Mouse (Mus musculus): ENCODE results near the gene Ostf1. TPM values are rescaled to one million over a fixed set of nuclear protein-coding genes. Genes with fewer than 3 reads are reported as not detected.

The Ostf1 gene
- polyA plus RNA-seq, 1 experiment from 2014 or later = 103 TPM

- no peaks in the 10 kb centered on the region for H3K27me3 ChIP-seq
- ATAC-seq (ENCODE audit: borderline replicate concordance, extremely low read depth, low FRiP score, low TSS enrichment) = no peak
Observed at GRCm38 (mm10) chr19:18582226-18582625, 49.4 kb downstream of the Ostf1 start.

DNA sequence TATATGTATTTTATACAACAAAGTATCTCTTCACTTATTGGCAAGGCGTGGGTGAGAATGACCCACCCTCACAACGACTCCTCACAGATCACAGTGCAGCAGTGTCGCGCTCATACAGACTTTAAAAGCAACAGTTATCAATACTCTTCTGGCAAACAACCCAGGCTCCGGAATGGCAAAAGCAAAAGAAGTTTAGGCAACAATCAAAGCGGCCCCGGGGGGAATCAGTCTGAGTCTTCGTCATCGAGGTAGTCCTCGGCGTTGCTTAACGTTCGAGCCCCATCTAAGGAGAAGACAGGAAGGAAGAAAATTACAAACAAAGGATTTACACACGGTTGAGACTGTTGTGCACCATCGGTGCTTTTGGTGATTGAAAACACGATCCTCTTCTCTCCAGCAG lies 50.6 kb downstream of the Ostf1 start:
- peaks cover 9% of the 10 kb centered on the region; the same call in 1 of the 2 replicates for H3K4me1 ChIP-seq
- no peaks in the 10 kb centered on the region for H3K9me3 ChIP-seq
- ATAC-seq (ENCODE audit: borderline replicate concordance, extremely low read depth, low FRiP score, low TSS enrichment) = no peak
- no peak overlapping the region for H3K9ac ChIP-seq
- WGBS = 87% methylated on average over 16 of the region's 16 CpGs
- H3K27ac ChIP-seq = no peak overlapping the region
- 0 out of 2 replicates have a peak, but pooled peaks cover 5% of the 10 kb centered on the region for H3K36me3 ChIP-seq
- no peak overlapping the region for H3K4me2 ChIP-seq
- no peak overlapping the region for H3K4me3 ChIP-seq
- no peaks in the 10 kb centered on the region for H3K27me3 ChIP-seq

More at GRCm38 (mm10) chr19:18582226-18582625, 49.4 kb downstream of the Ostf1 start:
- Histone ChIP-seq H3K9me3 (no peaks in the 10 kb centered on the region), H3K36me3 (0 out of 2 replicates have a peak, but pooled peaks cover 5% of the 10 kb centered on the region), H3K27ac (no peak overlapping the region), H3K4me1 (peaks cover 12% of the 10 kb centered on the region; the same call in 1 of the 2 replicates), H3K4me3 (no peak overlapping the region), H3K9ac (no peak overlapping the region), H3K4me2 (no peak overlapping the region)
- 88% methylated on average over 9 of the region's 9 CpGs for WGBS

DNA sequence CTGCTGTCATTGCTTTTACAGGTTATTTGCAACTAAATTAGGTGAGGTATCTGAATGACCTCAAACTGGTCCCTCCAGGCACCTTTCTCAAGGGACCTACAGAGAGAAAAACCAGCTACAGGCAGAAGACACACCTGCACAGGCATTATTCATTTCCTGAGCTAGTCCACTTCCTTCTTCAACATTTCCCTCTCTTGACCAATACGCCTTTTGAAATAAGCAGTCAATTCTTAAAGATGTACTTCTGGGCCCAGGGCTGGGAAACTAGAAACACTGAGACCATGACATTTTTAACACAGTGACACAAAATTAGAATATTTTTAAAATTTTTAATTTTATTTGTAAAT lies 52.6 kb downstream of the Ostf1 start:
- peak overlapping the region; percentile 70 for H3K27ac ChIP-seq
- no peak for ATAC-seq (ENCODE audit: borderline replicate concordance, extremely low read depth, low FRiP score, low TSS enrichment)
- H3K27me3 ChIP-seq = no peaks in the 10 kb centered on the region
- no peaks in the 10 kb centered on the region for H3K36me3 ChIP-seq
- no peaks in the 10 kb centered on the region for H3K9me3 ChIP-seq
- 95% methylated on average over 1 of the region's 1 CpGs for WGBS
- H3K4me3 ChIP-seq = no peak overlapping the region
- peaks cover 9% of the 10 kb centered on the region; the same call in 1 of the 2 replicates for H3K4me1 ChIP-seq
- H3K9ac ChIP-seq = no peak overlapping the region
- H3K4me2 ChIP-seq = no peak overlapping the region

DNA sequence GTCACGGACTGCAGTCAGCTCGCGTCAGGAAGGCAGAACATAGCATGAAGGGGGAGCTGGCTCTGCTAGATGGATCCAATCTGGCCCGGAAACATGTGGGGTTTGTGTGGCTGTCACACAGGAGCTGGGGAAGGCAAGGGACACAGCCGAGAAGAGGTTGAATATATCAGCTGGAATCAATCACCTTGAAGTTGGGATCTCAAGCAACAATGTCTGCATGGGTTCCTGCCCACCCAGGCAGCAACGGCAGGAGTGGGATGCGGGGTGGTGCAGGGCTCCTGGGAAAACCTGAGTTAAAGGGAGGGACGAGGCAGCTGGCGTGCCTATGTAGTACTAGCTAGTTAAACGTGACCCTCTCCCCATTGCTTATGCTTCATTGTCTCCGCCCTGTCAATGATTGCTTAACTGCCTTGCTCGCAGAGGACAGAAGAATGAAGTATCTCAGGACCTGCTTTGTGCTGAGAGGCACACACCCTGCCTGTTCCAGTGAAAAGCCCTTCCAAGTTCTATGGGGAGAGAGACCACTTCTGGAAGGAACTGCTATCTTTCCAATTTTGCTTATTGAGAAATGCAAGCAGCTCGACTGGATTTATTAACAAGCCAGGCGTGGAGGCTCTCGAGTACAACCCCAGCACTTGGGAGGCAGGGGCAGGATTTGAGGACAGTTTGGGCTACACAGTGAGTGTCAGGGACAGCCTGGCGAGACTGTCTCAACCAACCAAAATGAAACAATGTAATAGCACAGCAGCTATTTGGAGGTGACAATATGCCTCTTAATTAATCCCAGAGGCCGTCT lies 53.2 kb downstream of the Ostf1 start:
- peak overlapping the region; percentile 37 for H3K4me2 ChIP-seq
- no peak overlapping the region for H3K4me3 ChIP-seq
- H3K9ac ChIP-seq = no peak overlapping the region
- peak overlapping the region; percentile 70 for H3K27ac ChIP-seq
- no peaks in the 10 kb centered on the region for H3K36me3 ChIP-seq
- peaks cover 9% of the 10 kb centered on the region; the same call in 1 of the 2 replicates for H3K4me1 ChIP-seq
- H3K27me3 ChIP-seq = no peaks in the 10 kb centered on the region
- ATAC-seq (ENCODE audit: borderline replicate concordance, extremely low read depth, low FRiP score, low TSS enrichment) = peak; percentile 90
- no peaks in the 10 kb centered on the region for H3K9me3 ChIP-seq
- WGBS = 22% methylated on average over 17 of the region's 17 CpGs

GRCm38 (mm10) chr19:18577348-18577747 lies 54.3 kb downstream of the Ostf1 start:
- Histone ChIP-seq H3K4me2 (no peak overlapping the region), H3K4me3 (no peak overlapping the region), H3K9me3 (no peaks in the 10 kb centered on the region), H3K36me3 (no peaks in the 10 kb centered on the region), H3K4me1 (peaks cover 9% of the 10 kb centered on the region; the same call in 1 of the 2 replicates), H3K9ac (no peak overlapping the region), H3K27me3 (no peaks in the 10 kb centered on the region), H3K27ac (peak overlapping the region; percentile 70; the same call in 1 of the 2 replicates)
- no peak for ATAC-seq (ENCODE audit: borderline replicate concordance, extremely low read depth, low FRiP score, low TSS enrichment)
- WGBS = 66% methylated on average over 5 of the region's 5 CpGs

GRCm38 (mm10) chr19:18575891-18576290 lies 55.7 kb downstream of the Ostf1 start:
- Histone ChIP-seq H3K9ac (no peak overlapping the region), H3K36me3 (no peaks in the 10 kb centered on the region), H3K27ac (no peak overlapping the region), H3K4me1 (peaks cover 9% of the 10 kb centered on the region; the same call in 1 of the 2 replicates), H3K4me3 (no peak overlapping the region), H3K9me3 (no peaks in the 10 kb centered on the region), H3K27me3 (no peaks in the 10 kb centered on the region), H3K4me2 (no peak overlapping the region)
- WGBS = 95% methylated on average over 3 of the region's 3 CpGs
- no peak for ATAC-seq (ENCODE audit: borderline replicate concordance, extremely low read depth, low FRiP score, low TSS enrichment)

- no peak overlapping the region for H3K4me3 ChIP-seq
- H3K36me3 ChIP-seq = no peaks in the 10 kb centered on the region
- H3K27me3 ChIP-seq = no peaks in the 10 kb centered on the region
- WGBS = 36% methylated on average over 5 of the region's 5 CpGs
- no peak for ATAC-seq (ENCODE audit: borderline replicate concordance, extremely low read depth, low FRiP score, low TSS enrichment)
- peaks cover 9% of the 10 kb centered on the region; the same call in 1 of the 2 replicates for H3K4me1 ChIP-seq
- no peaks in the 10 kb centered on the region for H3K9me3 ChIP-seq
- no peak overlapping the region for H3K9ac ChIP-seq
- no peak overlapping the region for H3K27ac ChIP-seq
- no peak overlapping the region for H3K4me2 ChIP-seq
Observed at GRCm38 (mm10) chr19:18573907-18574306, 57.7 kb downstream of the Ostf1 start.

DNA sequence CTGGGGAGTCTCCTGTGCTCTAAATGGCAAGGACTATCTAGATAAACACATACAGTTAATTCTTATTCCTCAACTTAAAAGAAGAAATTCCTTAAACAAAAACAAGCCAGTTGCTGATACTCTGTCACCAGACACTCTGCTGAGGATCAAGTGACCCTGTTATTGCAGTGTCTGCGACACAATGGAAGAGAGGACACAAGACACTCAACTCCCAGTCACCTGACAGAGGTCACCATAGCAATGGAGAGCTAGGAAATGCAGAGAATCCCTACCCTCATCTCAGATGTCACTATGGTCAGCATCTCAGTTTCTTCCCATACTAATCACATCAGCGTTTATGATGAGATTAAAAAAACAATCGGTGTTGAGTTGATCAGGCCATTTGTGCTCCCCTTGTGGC lies 58.2 kb downstream of the Ostf1 start:
- H3K4me1 ChIP-seq = peaks cover 4% of the 10 kb centered on the region; the same call in 1 of the 2 replicates
- 38% methylated on average over 3 of the region's 3 CpGs for WGBS
- no peak overlapping the region for H3K27ac ChIP-seq
- no peaks in the 10 kb centered on the region for H3K9me3 ChIP-seq
- no peak overlapping the region for H3K9ac ChIP-seq
- no peaks in the 10 kb centered on the region for H3K36me3 ChIP-seq
- H3K4me3 ChIP-seq = no peak overlapping the region
- H3K4me2 ChIP-seq = no peak overlapping the region
- H3K27me3 ChIP-seq = no peaks in the 10 kb centered on the region
- no peak for ATAC-seq (ENCODE audit: borderline replicate concordance, extremely low read depth, low FRiP score, low TSS enrichment)

- 93% methylated on average over 1 of the region's 1 CpGs for WGBS
- no peaks in the 10 kb centered on the region for H3K36me3 ChIP-seq
- no peaks in the 10 kb centered on the region for H3K9me3 ChIP-seq
- H3K4me1 ChIP-seq = no peaks in the 10 kb centered on the region
- H3K4me3 ChIP-seq = no peak overlapping the region
- no peak overlapping the region for H3K4me2 ChIP-seq
- no peak overlapping the region for H3K9ac ChIP-seq
- H3K27ac ChIP-seq = no peak overlapping the region
- no peak for ATAC-seq (ENCODE audit: borderline replicate concordance, extremely low read depth, low FRiP score, low TSS enrichment)
- H3K27me3 ChIP-seq = no peaks in the 10 kb centered on the region
Observed at GRCm38 (mm10) chr19:18569496-18569895, 62.1 kb downstream of the Ostf1 start.

DNA sequence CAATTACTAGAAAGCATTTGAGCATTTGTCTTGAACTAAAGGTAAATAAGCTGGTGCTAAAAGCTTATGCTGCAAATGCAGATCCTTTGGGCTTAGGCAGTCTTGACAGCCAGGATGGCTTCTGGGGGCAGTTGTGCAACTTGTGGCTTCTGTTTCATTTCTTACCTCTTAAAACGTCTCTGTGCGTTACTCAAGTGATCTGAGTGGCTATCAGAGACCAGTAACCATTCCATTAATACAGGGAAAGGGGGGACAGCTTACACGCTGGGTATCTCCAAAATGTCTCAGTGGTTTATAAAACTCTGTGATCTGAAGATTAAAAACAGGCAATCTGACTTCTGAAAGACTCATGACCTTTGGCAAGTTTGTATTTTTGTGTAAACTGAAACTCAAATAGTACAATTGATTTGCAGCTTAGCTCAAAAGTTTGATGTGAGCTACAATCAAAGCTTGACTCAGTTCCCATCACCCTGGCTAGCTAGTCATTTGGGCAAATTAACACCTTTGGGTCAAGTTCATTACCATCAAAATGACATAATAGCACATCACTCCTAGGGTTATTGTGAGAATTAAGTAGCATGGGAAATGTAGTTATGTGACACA lies 62.7 kb downstream of the Ostf1 start:
- Histone ChIP-seq H3K36me3 (no peaks in the 10 kb centered on the region), H3K27ac (no peak overlapping the region), H3K4me2 (no peak overlapping the region), H3K27me3 (no peaks in the 10 kb centered on the region), H3K4me3 (no peak overlapping the region), H3K9ac (no peak overlapping the region), H3K4me1 (no peaks in the 10 kb centered on the region), H3K9me3 (no peaks in the 10 kb centered on the region)
- WGBS = 45% methylated on average over 3 of the region's 3 CpGs
- ATAC-seq (ENCODE audit: borderline replicate concordance, extremely low read depth, low FRiP score, low TSS enrichment) = no peak

GRCm38 (mm10) chr19:18567936-18568827 lies 63.4 kb downstream of the Ostf1 start:
- Histone ChIP-seq H3K4me3 (no peak overlapping the region), H3K36me3 (no peaks in the 10 kb centered on the region), H3K9ac (no peak overlapping the region), H3K9me3 (no peaks in the 10 kb centered on the region), H3K4me2 (no peak overlapping the region), H3K27ac (no peak overlapping the region), H3K4me1 (no peaks in the 10 kb centered on the region), H3K27me3 (no peaks in the 10 kb centered on the region)
- ATAC-seq (ENCODE audit: borderline replicate concordance, extremely low read depth, low FRiP score, low TSS enrichment) = no peak
- 80% methylated on average over 12 of the region's 12 CpGs for WGBS
